ENCODE assay signal across 9 mouse cellular contexts in genomic region chr7:131054808-131055370, GRCm38 (mm10). TPM values are rescaled to one million over a fixed set of nuclear protein-coding genes. Genes with fewer than 3 reads are reported as not detected.
DNase-seq lines count a peak whose midpoint lies in the region; ATAC-seq and TF ChIP-seq lines count a peak whose summit lies in the region.
"Had no signal": no experiment of that assay in that cellular context is flagged by ENCODE, and none has a peak within 500 bp of the region (broad histone marks: within the 10 kb centered on the region; RNA-seq: fewer than 3 reads in every experiment).

No protein-coding gene starts in this region.

- TF ChIP-seq CTCF in intestine, postnatal 0 days (IDR thresholded peaks at IDR 0.05; ENCODE audit: low read depth), result peak; percentile 70
- TF ChIP-seq CTCF in E14TG2a.4 (conservative IDR thresholded peaks at IDR 0.05; ENCODE audit: low read length), result peak; percentile 57

- peak; percentile 47 for DNase-seq in 3T3-L1 (ENCODE audit: low read depth, low spot score)
- DNase-seq in forelimb bud, embryonic 11.5 days (ENCODE audit: low read depth, low spot score), result peak; percentile 12
- DNase-seq in adrenal gland, adult 2 months, result no peak
- DNase-seq in urinary bladder, adult 2 months (ENCODE audit: low spot score), result no peak
- DNase-seq in left cerebral cortex, postnatal 10 days (ENCODE audit: extremely low spot score in 1 of 2, low spot score in 2 of 2), result no peak

- H3K4me3 ChIP-seq in intestine, postnatal 0 days (ENCODE audit: low read depth, low read length), result no peak overlapping the region
- no peak overlapping the region for H3K4me3 ChIP-seq in intestine, embryonic 15.5 days (replicated peaks)
- H3K4me3 ChIP-seq in E14TG2a.4 (replicated peaks; ENCODE audit: low read length), result no peak overlapping the region

- no peaks in the 10 kb centered on the region for H3K27me3 ChIP-seq in intestine, postnatal 0 days (replicated peaks; ENCODE audit: control insufficient read depth, insufficient read depth, low read length)
- H3K27me3 ChIP-seq in intestine, embryonic 15.5 days (replicated peaks), result no peaks in the 10 kb centered on the region
- no peaks in the 10 kb centered on the region for H3K27me3 ChIP-seq in E14TG2a.4 (ENCODE audit: insufficient read depth, low read length)

- no peaks in the 10 kb centered on the region for H3K9me3 ChIP-seq in intestine, postnatal 0 days (ENCODE audit: control insufficient read depth)
- H3K9me3 ChIP-seq in intestine, embryonic 15.5 days, result no peaks in the 10 kb centered on the region
- no peaks in the 10 kb centered on the region for H3K9me3 ChIP-seq in E14TG2a.4 (ENCODE audit: low read length)

- peaks cover 3% of the 10 kb centered on the region; the same call in 1 of the 2 replicates for H3K36me3 ChIP-seq in intestine, postnatal 0 days (ENCODE audit: control insufficient read depth, insufficient read depth)
- no peaks in the 10 kb centered on the region for H3K36me3 ChIP-seq in intestine, embryonic 15.5 days
- no peaks in the 10 kb centered on the region for H3K36me3 ChIP-seq in E14TG2a.4 (ENCODE audit: insufficient read depth, low read length)

- intact Hi-C loops in left cerebral cortex, postnatal 10 days (cut with DNase I), result loop anchor here (10.0 kb wide), 1 partner anchor 280 kb away; the partner anchor contains the start of gene Btbd16

- no peak overlapping the region for H3K27ac ChIP-seq in intestine, postnatal 0 days (ENCODE audit: low read depth, low read length)
- H3K27ac ChIP-seq in intestine, embryonic 15.5 days, result no peak overlapping the region

- no peak overlapping the region for H3K4me2 ChIP-seq in intestine, postnatal 0 days (replicated peaks; ENCODE audit: low read depth)
- H3K4me2 ChIP-seq in intestine, embryonic 15.5 days (replicated peaks), result no peak overlapping the region

- no peak for ATAC-seq in intestine, postnatal 0 days
- ATAC-seq in intestine, embryonic 15.5 days, result no peak

- no peaks in the 10 kb centered on the region for H3K4me1 ChIP-seq in intestine, postnatal 0 days (replicated peaks; ENCODE audit: control insufficient read depth, insufficient read depth, low read length)
- no peaks in the 10 kb centered on the region for H3K4me1 ChIP-seq in intestine, embryonic 15.5 days (replicated peaks)
- no peaks in the 10 kb centered on the region for H3K4me1 ChIP-seq in E14TG2a.4 (replicated peaks; ENCODE audit: low read depth, low read length)

- no peak overlapping the region for H3K9ac ChIP-seq in intestine, postnatal 0 days (ENCODE audit: low read depth, low read length)
- no peak overlapping the region for H3K9ac ChIP-seq in intestine, embryonic 15.5 days

RNA-seq across cellular contexts. Expression of gene Dmbt1, which starts 23.0 kb away (rescaled TPM):
- 104 and 121 TPM in 2 replicates for polyA plus RNA-seq in intestine, postnatal 0 days (2015; fragmentation: Nextera tagmentation; extraction: Ambion mirVana)
- 126 and 138 TPM in 2 replicates for polyA plus RNA-seq in intestine, embryonic 15.5 days (2015; fragmentation: Nextera tagmentation; extraction: Ambion mirVana)
- under 1 TPM in 1 of 2 experiments, not detected in 1; 0.03 TPM for total RNA-seq in adrenal gland, adult 2 months (2021)
- 0.08 TPM in 1 of 2 replicates, not detected in the other for polyA plus RNA-seq in adrenal gland, adult 2 months (2012; rRNA removed)
- polyA plus RNA-seq in urinary bladder, adult 2 months (2012; rRNA removed), result 0.26 and 0.46 TPM in 2 replicates
- total RNA-seq in left cerebral cortex, postnatal 10 days (2021), result not detected
- total RNA-seq: hematopoietic stem cell, adult 5-6 weeks had no signal

Comparison
In these comparisons a context has a peak if more than half of its experiments do, and no peak if none do; other contexts are left out.
1. DNase-seq: peak in 3T3-L1 (single experiment) and forelimb bud, embryonic 11.5 days (single experiment); none in adrenal gland, adult 2 months (single experiment), urinary bladder, adult 2 months (single experiment) and left cerebral cortex, postnatal 10 days (0 of 2).
2. RNA of gene Dmbt1, which starts 23.0 kb away (polyA plus RNA-seq): 126 to 138 TPM in intestine, embryonic 15.5 days and 104 to 121 TPM in intestine, postnatal 0 days; 0.26 to 0.46 TPM in urinary bladder, adult 2 months and 0.08 TPM in adrenal gland, adult 2 months; every median in the first group is over 10 times any median in the second.